Mouse (Mus musculus): ENCODE measurements around the gene Rpgr. TPM values are rescaled to one million over a fixed set of nuclear protein-coding genes. Genes with fewer than 3 reads are reported as not detected.

Rpgr gene
- polyA plus RNA-seq, 1 experiment from 2014 or later, result 14.6 TPM

GRCm38 (mm10) chrX:10105475-10105874 is 111.2 kb downstream of the Rpgr start:
- Histone ChIP-seq H3K36me3 (ENCODE audit: control insufficient read depth, insufficient read depth, low read length) (no peaks in the 10 kb centered on the region), H3K27me3 (replicated peaks; ENCODE audit: control insufficient read depth, insufficient read depth, low read length) (no peaks in the 10 kb centered on the region), H3K27ac (ENCODE audit: low read depth) (no peak overlapping the region), H3K9ac (ENCODE audit: low read length) (no peak overlapping the region), H3K9me3 (ENCODE audit: control insufficient read depth, low read length) (no peaks in the 10 kb centered on the region), H3K4me1 (replicated peaks; ENCODE audit: control insufficient read depth, insufficient read depth, low read length) (no peaks in the 10 kb centered on the region), H3K4me2 (ENCODE audit: low read length) (no peak overlapping the region), H3K4me3 (ENCODE audit: low read depth, low read length) (no peak overlapping the region)
- DNase-seq (ENCODE audit: low spot score), result no peak
- WGBS, result 41% methylated on average over 5 of the region's 5 CpGs
- ATAC-seq (replicated peaks; ENCODE audit: low FRiP score, low TSS enrichment, low read depth), result no peak

GRCm38 (mm10) chrX:10102739-10103138 is 114.0 kb downstream of the Rpgr start:
- WGBS, result 89% methylated on average over 1 of the region's 1 CpGs
- DNase-seq (ENCODE audit: low spot score) (no peak), ATAC-seq (replicated peaks; ENCODE audit: low FRiP score, low TSS enrichment, low read depth) (no peak)

GRCm38 (mm10) chrX:10095797-10096196 is 120.9 kb downstream of the Rpgr start:
- no peak for DNase-seq (ENCODE audit: low spot score)
- no peak overlapping the region for H3K9ac ChIP-seq (ENCODE audit: low read length)
- H3K4me3 ChIP-seq (ENCODE audit: low read depth, low read length), result no peak overlapping the region
- H3K4me2 ChIP-seq (ENCODE audit: low read length), result no peak overlapping the region
- no peak for ATAC-seq (replicated peaks; ENCODE audit: low FRiP score, low TSS enrichment, low read depth)
- H3K27ac ChIP-seq (ENCODE audit: low read depth), result no peak overlapping the region
- 71% methylated on average over 3 of the region's 3 CpGs for WGBS
- H3K36me3 ChIP-seq (ENCODE audit: control insufficient read depth, insufficient read depth, low read length), result no peaks in the 10 kb centered on the region
- no peaks in the 10 kb centered on the region for H3K9me3 ChIP-seq (ENCODE audit: control insufficient read depth, low read length)
- no peaks in the 10 kb centered on the region for H3K4me1 ChIP-seq (replicated peaks; ENCODE audit: control insufficient read depth, insufficient read depth, low read length)
- no peaks in the 10 kb centered on the region for H3K27me3 ChIP-seq (replicated peaks; ENCODE audit: control insufficient read depth, insufficient read depth, low read length)

More at GRCm38 (mm10) chrX:10102739-10103138, 114.0 kb downstream of the Rpgr start:
- Histone ChIP-seq H3K9ac (ENCODE audit: low read length) (no peak overlapping the region), H3K4me2 (ENCODE audit: low read length) (no peak overlapping the region), H3K27me3 (replicated peaks; ENCODE audit: control insufficient read depth, insufficient read depth, low read length) (no peaks in the 10 kb centered on the region), H3K36me3 (ENCODE audit: control insufficient read depth, insufficient read depth, low read length) (no peaks in the 10 kb centered on the region), H3K9me3 (ENCODE audit: control insufficient read depth, low read length) (no peaks in the 10 kb centered on the region), H3K4me1 (replicated peaks; ENCODE audit: control insufficient read depth, insufficient read depth, low read length) (no peaks in the 10 kb centered on the region), H3K4me3 (ENCODE audit: low read depth, low read length) (no peak overlapping the region), H3K27ac (ENCODE audit: low read depth) (no peak overlapping the region)

- no peak overlapping the region for H3K27ac ChIP-seq (ENCODE audit: low read depth)
- H3K36me3 ChIP-seq (ENCODE audit: control insufficient read depth, insufficient read depth, low read length), result no peaks in the 10 kb centered on the region
- no peaks in the 10 kb centered on the region for H3K27me3 ChIP-seq (replicated peaks; ENCODE audit: control insufficient read depth, insufficient read depth, low read length)
- H3K4me2 ChIP-seq (ENCODE audit: low read length), result no peak overlapping the region
- no peaks in the 10 kb centered on the region for H3K4me1 ChIP-seq (replicated peaks; ENCODE audit: control insufficient read depth, insufficient read depth, low read length)
- no peak overlapping the region for H3K4me3 ChIP-seq (ENCODE audit: low read depth, low read length)
- no peak overlapping the region for H3K9ac ChIP-seq (ENCODE audit: low read length)
- DNase-seq (ENCODE audit: low spot score) (no peak), ATAC-seq (replicated peaks; ENCODE audit: low FRiP score, low TSS enrichment, low read depth) (no peak)
- 83% methylated on average over 3 of the region's 3 CpGs for WGBS
- H3K9me3 ChIP-seq (ENCODE audit: control insufficient read depth, low read length), result no peaks in the 10 kb centered on the region
Observed at GRCm38 (mm10) chrX:10080385-10080784, 136.3 kb downstream of the Rpgr start.

- 75% methylated on average over 1 of the region's 1 CpGs for WGBS
- DNase-seq (ENCODE audit: low spot score), result no peak
- H3K4me2 ChIP-seq (ENCODE audit: low read length), result no peak overlapping the region
Observed at GRCm38 (mm10) chrX:10079981-10080380, 136.7 kb downstream of the Rpgr start.

GRCm38 (mm10) chrX:10073966-10074365 is 142.8 kb downstream of the Rpgr start:
- no peak overlapping the region for H3K4me2 ChIP-seq (ENCODE audit: low read length)
- ATAC-seq (replicated peaks; ENCODE audit: low FRiP score, low TSS enrichment, low read depth) (no peak), DNase-seq (ENCODE audit: low spot score) (no peak)
- H3K27me3 ChIP-seq (replicated peaks; ENCODE audit: control insufficient read depth, insufficient read depth, low read length), result no peaks in the 10 kb centered on the region
- no peak overlapping the region for H3K27ac ChIP-seq (ENCODE audit: low read depth)
- no peak overlapping the region for H3K4me3 ChIP-seq (ENCODE audit: low read depth, low read length)
- no peaks in the 10 kb centered on the region for H3K36me3 ChIP-seq (ENCODE audit: control insufficient read depth, insufficient read depth, low read length)
- H3K9me3 ChIP-seq (ENCODE audit: control insufficient read depth, low read length), result no peaks in the 10 kb centered on the region
- H3K4me1 ChIP-seq (replicated peaks; ENCODE audit: control insufficient read depth, insufficient read depth, low read length), result no peaks in the 10 kb centered on the region
- WGBS, result 75% methylated on average over 3 of the region's 3 CpGs
- H3K9ac ChIP-seq (ENCODE audit: low read length), result no peak overlapping the region

More at GRCm38 (mm10) chrX:10079981-10080380, 136.7 kb downstream of the Rpgr start:
- no peaks in the 10 kb centered on the region for H3K9me3 ChIP-seq (ENCODE audit: control insufficient read depth, low read length)
- H3K36me3 ChIP-seq (ENCODE audit: control insufficient read depth, insufficient read depth, low read length), result no peaks in the 10 kb centered on the region
- H3K27ac ChIP-seq (ENCODE audit: low read depth), result no peak overlapping the region
- H3K4me3 ChIP-seq (ENCODE audit: low read depth, low read length), result no peak overlapping the region
- no peak overlapping the region for H3K9ac ChIP-seq (ENCODE audit: low read length)
- H3K27me3 ChIP-seq (replicated peaks; ENCODE audit: control insufficient read depth, insufficient read depth, low read length), result no peaks in the 10 kb centered on the region
- no peak for ATAC-seq (replicated peaks; ENCODE audit: low FRiP score, low TSS enrichment, low read depth)
- H3K4me1 ChIP-seq (replicated peaks; ENCODE audit: control insufficient read depth, insufficient read depth, low read length), result no peaks in the 10 kb centered on the region

- H3K4me3 ChIP-seq (ENCODE audit: low read depth, low read length), result no peak overlapping the region
- DNase-seq (ENCODE audit: low spot score) (no peak), ATAC-seq (replicated peaks; ENCODE audit: low FRiP score, low TSS enrichment, low read depth) (no peak)
- H3K27ac ChIP-seq (ENCODE audit: low read depth), result no peak overlapping the region
- H3K4me1 ChIP-seq (replicated peaks; ENCODE audit: control insufficient read depth, insufficient read depth, low read length), result no peaks in the 10 kb centered on the region
- no peak overlapping the region for H3K4me2 ChIP-seq (ENCODE audit: low read length)
- H3K27me3 ChIP-seq (replicated peaks; ENCODE audit: control insufficient read depth, insufficient read depth, low read length), result no peaks in the 10 kb centered on the region
- H3K36me3 ChIP-seq (ENCODE audit: control insufficient read depth, insufficient read depth, low read length), result no peaks in the 10 kb centered on the region
- WGBS, result 58% methylated on average over 2 of the region's 2 CpGs
- no peaks in the 10 kb centered on the region for H3K9me3 ChIP-seq (ENCODE audit: control insufficient read depth, low read length)
- no peak overlapping the region for H3K9ac ChIP-seq (ENCODE audit: low read length)
Observed at GRCm38 (mm10) chrX:10071529-10071928, 145.2 kb downstream of the Rpgr start.

GRCm38 (mm10) chrX:10070689-10071088 is 146.0 kb downstream of the Rpgr start:
- DNase-seq (ENCODE audit: low spot score), result no peak
- Histone ChIP-seq H3K9me3 (ENCODE audit: control insufficient read depth, low read length) (no peaks in the 10 kb centered on the region), H3K27me3 (replicated peaks; ENCODE audit: control insufficient read depth, insufficient read depth, low read length) (no peaks in the 10 kb centered on the region), H3K36me3 (ENCODE audit: control insufficient read depth, insufficient read depth, low read length) (no peaks in the 10 kb centered on the region), H3K27ac (ENCODE audit: low read depth) (no peak overlapping the region), H3K9ac (ENCODE audit: low read length) (no peak overlapping the region), H3K4me1 (replicated peaks; ENCODE audit: control insufficient read depth, insufficient read depth, low read length) (no peaks in the 10 kb centered on the region), H3K4me2 (ENCODE audit: low read length) (no peak overlapping the region), H3K4me3 (ENCODE audit: low read depth, low read length) (no peak overlapping the region)
- 27% methylated on average over 6 of the region's 6 CpGs for WGBS
- ATAC-seq (replicated peaks; ENCODE audit: low FRiP score, low TSS enrichment, low read depth), result no peak

GRCm38 (mm10) chrX:10069405-10069804 is 147.3 kb downstream of the Rpgr start:
- DNase-seq (ENCODE audit: low spot score) (no peak), ATAC-seq (replicated peaks; ENCODE audit: low FRiP score, low TSS enrichment, low read depth) (no peak)
- WGBS, result 63% methylated on average over 4 of the region's 4 CpGs

More at GRCm38 (mm10) chrX:10069405-10069804, 147.3 kb downstream of the Rpgr start:
- Histone ChIP-seq H3K4me2 (ENCODE audit: low read length) (no peak overlapping the region), H3K9me3 (ENCODE audit: control insufficient read depth, low read length) (no peaks in the 10 kb centered on the region), H3K4me1 (replicated peaks; ENCODE audit: control insufficient read depth, insufficient read depth, low read length) (no peaks in the 10 kb centered on the region), H3K9ac (ENCODE audit: low read length) (no peak overlapping the region), H3K4me3 (ENCODE audit: low read depth, low read length) (no peak overlapping the region), H3K27ac (ENCODE audit: low read depth) (no peak overlapping the region), H3K27me3 (replicated peaks; ENCODE audit: control insufficient read depth, insufficient read depth, low read length) (no peaks in the 10 kb centered on the region), H3K36me3 (ENCODE audit: control insufficient read depth, insufficient read depth, low read length) (no peaks in the 10 kb centered on the region)
